Mouse (Mus musculus) left cerebral cortex, postnatal 10 days (tissue): Measurements from ENCODE around the gene Aldh3b3. TPM values are rescaled to one million over a fixed set of nuclear protein-coding genes. Genes with fewer than 3 reads are reported as not detected.
A peak's percentile ranks its signal among the peaks of the same experiment; 100 is the strongest.

Experiments used
- DNase-seq, 2 experiments: peaks; one replicate each; pipeline ENCODE4 v3.0.0; 2021 to 2022; ENCODE audit warnings: low spot score in 2 of 2, mixed read lengths in 1 of 2; ENCODE audit errors: extremely low spot score in 1 of 2
- intact Hi-C: fragments of 180-260 bp; cut with DNase I; formaldehyde crosslinking; loops from one replicate; pipeline ENCODE4 v1.15.1; 2025
- total RNA-seq, 2 experiments: library from RNA; stranded (reverse); gene quantifications; 2 replicates each; pipeline ENCODE4 v1.2.3; 2021

Aldh3b3 gene
- total RNA-seq: not detected

- DNase-seq: no peak
- intact Hi-C loops: no loop called here
Observed at GRCm38 (mm10) chr19:3958470-3958869, at the start of gene Aldh3b3. Gene Aldh3b3, plus strand, starts transcription at chr19:3958645.

GRCm38 (mm10) chr19:3910206-3910605 is 48.2 kb upstream of the Aldh3b3 start:
- intact Hi-C loops: no loop called here
- no peak for DNase-seq

GRCm38 (mm10) chr19:3912337-3913204 is 45.9 kb upstream of the Aldh3b3 start, which contains the start of gene Ndufs8:
Gene Ndufs8, minus strand, starts transcription at chr19:3912774.
- DNase-seq: peak; percentile 93 to 97
- intact Hi-C loops: no loop called here

- intact Hi-C loops: no loop called here
Observed at GRCm38 (mm10) chr19:3913692-3914091, 44.8 kb upstream of the Aldh3b3 start.

GRCm38 (mm10) chr19:3914535-3914934 is 43.9 kb upstream of the Aldh3b3 start:
- no peak for DNase-seq
- intact Hi-C loops: no loop called here

More at GRCm38 (mm10) chr19:3913692-3914091, 44.8 kb upstream of the Aldh3b3 start:
- no peak for DNase-seq

- intact Hi-C loops: no loop called here
- DNase-seq: no peak
Observed at GRCm38 (mm10) chr19:3916727-3917126, 41.7 kb upstream of the Aldh3b3 start.

- DNase-seq: no peak
- intact Hi-C loops: no loop called here
Observed at GRCm38 (mm10) chr19:3919928-3920327, 38.5 kb upstream of the Aldh3b3 start.

GRCm38 (mm10) chr19:3922661-3923371 is 35.6 kb upstream of the Aldh3b3 start:
- DNase-seq: no peak
- intact Hi-C loops: no loop called here

GRCm38 (mm10) chr19:3923586-3923985 is 34.9 kb upstream of the Aldh3b3 start:
- intact Hi-C loops: no loop called here

GRCm38 (mm10) chr19:3924190-3924589 is 34.3 kb upstream of the Aldh3b3 start:
- intact Hi-C loops: no loop called here

More at GRCm38 (mm10) chr19:3923586-3923985, 34.9 kb upstream of the Aldh3b3 start:
- DNase-seq: peak in 1 of 2 experiments; percentile 83

GRCm38 (mm10) chr19:3924868-3925267 is 33.6 kb upstream of the Aldh3b3 start:
- no peak for DNase-seq
- intact Hi-C loops: no loop called here

More at GRCm38 (mm10) chr19:3924190-3924589, 34.3 kb upstream of the Aldh3b3 start:
- no peak for DNase-seq

- intact Hi-C loops: no loop called here
- no peak for DNase-seq
Observed at GRCm38 (mm10) chr19:3925859-3926258, 32.6 kb upstream of the Aldh3b3 start.

GRCm38 (mm10) chr19:3926279-3926678 is 32.2 kb upstream of the Aldh3b3 start:
- intact Hi-C loops: no loop called here

GRCm38 (mm10) chr19:3926685-3927084 is 31.8 kb upstream of the Aldh3b3 start:
- intact Hi-C loops: no loop called here
- DNase-seq: no peak

More at GRCm38 (mm10) chr19:3926279-3926678, 32.2 kb upstream of the Aldh3b3 start:
- DNase-seq: no peak

- DNase-seq: no peak
- intact Hi-C loops: no loop called here
Observed at GRCm38 (mm10) chr19:3927989-3928388, 30.5 kb upstream of the Aldh3b3 start.

GRCm38 (mm10) chr19:3928779-3929178 is 29.7 kb upstream of the Aldh3b3 start:
- intact Hi-C loops: no loop called here
- DNase-seq: no peak

- DNase-seq: peak in 1 of 2 experiments; percentile 91
- intact Hi-C loops: no loop called here
Observed at GRCm38 (mm10) chr19:3929211-3929941, 29.1 kb upstream of the Aldh3b3 start, which contains the start of gene Aldh3b1. Gene Aldh3b1, minus strand, starts transcription at chr19:3929808.

- intact Hi-C loops: no loop called here
- no peak for DNase-seq
Observed at GRCm38 (mm10) chr19:3930262-3931057, 28.0 kb upstream of the Aldh3b3 start.
